Mouse (Mus musculus) kidney, embryonic 14.5 days (tissue): ENCODE measurements around the gene Cdh12. TPM values are rescaled to one million over a fixed set of nuclear protein-coding genes. Genes with fewer than 3 reads are reported as not detected.

Experiments
- ATAC-seq: fragments of 200-750 bp; cut with Nextera tagmentation; 2 replicates; pipeline ENCODE4 v1.8.0; 2017; ENCODE audit warnings: moderate number of reproducible peaks, mild to moderate bottlenecking, moderate TSS enrichment, moderate library complexity; ENCODE audit not compliant: low FRiP score, low TSS enrichment
- H3K27ac ChIP-seq: fragments of 300-500 bp; sonication (generic); 2 replicates; pipeline ENCODE4 v1.5.1; 2014; ENCODE audit warnings: low read depth, mild to moderate bottlenecking, low read length, moderate library complexity, mixed read lengths
- H3K27me3 ChIP-seq: fragments of 300-500 bp; sonication (generic); 2 replicates; pipeline ENCODE4 v1.6.1; 2014; ENCODE audit warnings: mild to moderate bottlenecking, low read length; ENCODE audit not compliant: control insufficient read depth, insufficient read depth
- H3K36me3 ChIP-seq: fragments of 300-500 bp; sonication (generic); 2 replicates; pipeline ENCODE4 v1.6.1; 2014; ENCODE audit warnings: low read length, mixed read lengths; ENCODE audit not compliant: control insufficient read depth, insufficient read depth
- H3K4me1 ChIP-seq: fragments of 300-500 bp; sonication (generic); 2 replicates; pipeline ENCODE4 v1.6.1; 2014; ENCODE audit warnings: low read length, mixed read lengths; ENCODE audit not compliant: control insufficient read depth, insufficient read depth
- H3K4me2 ChIP-seq: fragments of 300-500 bp; sonication (generic); replicated peaks from 2 replicates; pipeline ENCODE4 v1.6.1; 2014; ENCODE audit warnings: low read depth, mild to moderate bottlenecking, low read length
- H3K4me3 ChIP-seq: fragments of 300-500 bp; sonication (generic); 2 replicates; pipeline ENCODE4 v1.5.1; 2014; ENCODE audit warnings: mild to moderate bottlenecking, low read length
- H3K9ac ChIP-seq: fragments of 300-500 bp; sonication (generic); 2 replicates; pipeline ENCODE4 v1.6.1; 2014; ENCODE audit warnings: low read depth, mild to moderate bottlenecking, low read length, moderate library complexity
- H3K9me3 ChIP-seq: fragments of 300-500 bp; sonication (generic); 2 replicates; pipeline ENCODE4 v1.6.1; 2016; ENCODE audit warnings: low read length; ENCODE audit not compliant: control insufficient read depth
- WGBS: fragments of 180-500 bp; shearing (Covaris S2); extraction: QIAGEN DNeasy Blood & Tissue Kit; methylation state at CpG from one replicate; pipeline ENCODE4 v1.1.7; 2014; 5-methylcytosine and 5-hydroxymethylcytosine counted together
- microRNA-seq: library from miRNA; unstranded; fragments of <30 nt; microRNA quantifications from one replicate; pipeline ENCODE4, GENCODE M21; 2016
- polyA plus RNA-seq: library from polyadenylated mRNA; unstranded; fragments of >200 nt; fragmentation: Nextera tagmentation; extraction: Ambion mirVana; gene quantifications from 2 replicates; pipeline ENCODE4 v1.2.1, GENCODE M21; 2014

The Cdh12 gene
- polyA plus RNA-seq, 1 experiment from 2014 or later = not detected

DNA sequence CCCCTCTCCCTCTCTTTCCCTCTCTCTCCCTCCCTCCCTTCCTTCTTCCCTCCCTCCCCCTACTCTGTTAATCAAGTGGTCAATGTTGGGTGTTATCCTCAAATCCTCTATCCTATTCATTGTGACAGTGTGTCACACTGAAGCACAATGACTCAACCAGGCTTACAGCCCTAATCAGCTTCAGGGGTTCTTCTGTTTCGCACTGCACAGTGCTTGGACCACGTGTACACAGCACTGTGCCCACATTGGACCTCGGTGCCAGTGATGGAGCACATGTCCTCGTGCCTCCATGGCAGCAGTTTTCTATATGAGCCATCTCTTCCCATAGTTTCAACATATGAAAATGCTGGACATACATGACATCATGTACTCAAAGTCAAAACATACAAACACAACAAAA, 1155.4 kb downstream of the Cdh12 start:
- no peak for ATAC-seq
- no peaks in the 10 kb centered on the region for H3K27me3 ChIP-seq
- 78% methylated on average over 4 of the region's 4 CpGs for WGBS
- H3K27ac ChIP-seq = no peak overlapping the region
- H3K9me3 ChIP-seq = no peaks in the 10 kb centered on the region
- no peak overlapping the region for H3K9ac ChIP-seq
- no peak overlapping the region for H3K4me2 ChIP-seq
- H3K36me3 ChIP-seq = no peaks in the 10 kb centered on the region
- no peak overlapping the region for H3K4me3 ChIP-seq
- no peaks in the 10 kb centered on the region for H3K4me1 ChIP-seq

Small RNAs within 50 kb of the gene (microRNA-seq; reads per million reads assigned to microRNA genes)
- gene Gm27397 = not detected

Other genes with a start within 250 kb of the Cdh12 start
- not detected in 2 replicates for gene Acot10, start 217.5 kb downstream of the Cdh12 start, polyA plus RNA-seq